8 mouse cellular contexts compared by ENCODE assay signal in the genomic region with DNA sequence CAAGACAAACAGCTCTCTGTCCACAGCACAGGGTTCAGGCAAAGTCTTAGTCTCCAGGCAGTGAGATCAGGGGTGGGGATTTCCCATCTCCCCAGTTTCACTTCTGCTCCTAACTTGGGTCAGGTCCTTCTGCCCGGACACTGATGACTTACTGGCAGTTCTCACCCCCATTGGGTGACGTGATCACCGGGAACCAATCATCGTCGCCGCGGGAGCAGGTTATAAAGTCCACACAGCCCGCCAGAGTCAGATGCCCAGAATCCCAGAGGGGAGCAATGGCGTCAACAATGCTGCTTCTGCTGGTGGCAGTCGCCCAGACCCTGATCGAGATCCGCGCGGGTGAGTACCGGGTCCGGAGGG. TPM values are rescaled to one million over a fixed set of nuclear protein-coding genes. Genes with fewer than 3 reads are reported as not detected.
DNase-seq lines count a peak whose midpoint lies in the region; ATAC-seq lines count a peak whose summit lies in the region.

H2-Q4 (plus strand) TSS at position 249 of the 360 bp plus-strand sequence.

- 0% methylated on average over 16 of the region's 16 CpGs for WGBS in hindbrain, embryonic 14.5 days

- H3K4me3 ChIP-seq in hindbrain, embryonic 14.5 days (replicated peaks; ENCODE audit: low read length): peak within 1 kb of the TSS; percentile 50

- no peaks in the 10 kb centered on the region for H3K9me3 ChIP-seq in hindbrain, embryonic 14.5 days (ENCODE audit: control insufficient read depth, low read length)

- ATAC-seq in hindbrain, embryonic 14.5 days (ENCODE audit: low FRiP score): peak; percentile 69

- H3K36me3 ChIP-seq in hindbrain, embryonic 14.5 days (replicated peaks; ENCODE audit: control insufficient read depth, insufficient read depth): no peaks in the 10 kb centered on the region

- H3K4me2 ChIP-seq in hindbrain, embryonic 14.5 days (replicated peaks): peak within 1 kb of the TSS; percentile 93

- peaks cover 4% of the 10 kb centered on the region for H3K4me1 ChIP-seq in hindbrain, embryonic 14.5 days (replicated peaks; ENCODE audit: control insufficient read depth, insufficient read depth, low read length)

- H3K27me3 ChIP-seq in hindbrain, embryonic 14.5 days (ENCODE audit: control insufficient read depth, insufficient read depth, low read length): peaks cover 15% of the 10 kb centered on the region; the same call in 1 of the 2 replicates

- peak; percentile 73 for DNase-seq in R1 (ENCODE audit: low read depth, low spot score)
- peak; percentile 55 to 74 for DNase-seq in cerebellum, postnatal 4 days (ENCODE audit: low spot score in 2 of 2)
- peak; percentile 57 to 80 for DNase-seq in frontal cortex, postnatal 36 days (ENCODE audit: low spot score in 2 of 2)
- peak; percentile 70 for DNase-seq in hindbrain, embryonic 14.5 days (ENCODE audit: low spot score)
- DNase-seq in layer of hippocampus, postnatal 25 days (ENCODE audit: extremely low spot score in 1 of 2, low spot score in 1 of 2): peak; percentile 32 to 65
- peak; percentile 96 for DNase-seq in lung, postnatal 14 days
- peak; percentile 88 for DNase-seq in ovary, postnatal 36 days (ENCODE audit: low spot score)
- peak; percentile 94 for DNase-seq in thymus, postnatal 14 days

- no peak within 1 kb of the TSS for H3K27ac ChIP-seq in hindbrain, embryonic 14.5 days

- peak within 1 kb of the TSS; percentile 49 for H3K9ac ChIP-seq in hindbrain, embryonic 14.5 days

RNA-seq across cellular contexts. Expression of gene H2-Q4, which starts in this region (rescaled TPM):
- 0.59 and 0.74 TPM in 2 replicates for polyA plus RNA-seq in hindbrain, embryonic 14.5 days (2014; fragmentation: Nextera tagmentation; extraction: Ambion mirVana)
- total RNA-seq in layer of hippocampus, postnatal 25 days (2021): 1 to 10 TPM; 1.5 to 1.9 TPM

Comparison
In these comparisons a context has a peak if more than half of its experiments do, and no peak if none do; other contexts are left out.
1. Peak in DNase-seq, ATAC-seq, H3K4me3 ChIP-seq, H3K9ac ChIP-seq and H3K4me2 ChIP-seq in hindbrain, embryonic 14.5 days; RNA of the gene not detected or under 1 TPM.